Mouse (Mus musculus): ENCODE measurements around the gene Ttn.

GRCm38 (mm10) chr2:76654646-76655045, 327.7 kb downstream of the Ttn start:
- no peak for TF ChIP-seq POLR2A (IDR thresholded peaks at IDR 0.05; ENCODE audit: insufficient read depth, low read depth, low read length)
- TF ChIP-seq CTCF (IDR thresholded peaks at IDR 0.05; ENCODE audit: insufficient read depth, low read depth, low read length) = no peak
